Mouse (Mus musculus) forebrain, embryonic 14.5 days (tissue): ENCODE results near the gene Fcrl6. TPM values are rescaled to one million over a fixed set of nuclear protein-coding genes. Genes with fewer than 3 reads are reported as not detected.

ENCODE experiments used
- ATAC-seq: fragments of 200-750 bp; cut with Nextera tagmentation; 2 replicates; pipeline ENCODE4 v1.8.0; 2017; ENCODE audit warnings: mild to moderate bottlenecking, moderate library complexity
- DNase-seq: peaks from one replicate; pipeline ENCODE4 v3.0.0-alpha.2; 2015; ENCODE audit warnings: low spot score
- H3K27ac ChIP-seq: fragments of 300-500 bp; sonication (generic); 2 replicates; pipeline ENCODE4 v1.5.1; 2014; ENCODE audit warnings: low read depth, mild to moderate bottlenecking, control low read depth, low read length, moderate library complexity
- H3K27me3 ChIP-seq: fragments of 300-500 bp; sonication (generic); replicated peaks from 2 replicates; pipeline ENCODE4 v1.6.1; 2014; ENCODE audit warnings: low read length, control low read depth, mixed read lengths; ENCODE audit not compliant: control insufficient read depth, insufficient read depth
- H3K36me3 ChIP-seq: fragments of 300-500 bp; sonication (generic); 2 replicates; pipeline ENCODE4 v1.6.1; 2014; ENCODE audit warnings: low read length, control low read depth; ENCODE audit not compliant: control insufficient read depth, insufficient read depth
- H3K4me1 ChIP-seq: fragments of 300-500 bp; sonication (generic); 2 replicates; pipeline ENCODE4 v1.6.1; 2014; ENCODE audit warnings: antibody characterized with exemption, low read length, control low read depth; ENCODE audit not compliant: control insufficient read depth, insufficient read depth
- H3K4me2 ChIP-seq: fragments of 300-500 bp; sonication (generic); 2 replicates; pipeline ENCODE4 v1.6.1; 2014; ENCODE audit warnings: mild to moderate bottlenecking, control low read depth, low read length
- H3K4me3 ChIP-seq: fragments of 300-500 bp; sonication (generic); 2 replicates; pipeline ENCODE4 v1.5.1; 2014; ENCODE audit warnings: low read depth, low read length, control low read depth
- H3K9ac ChIP-seq: fragments of 300-500 bp; sonication (generic); 2 replicates; pipeline ENCODE4 v1.6.1; 2014; ENCODE audit warnings: mild to moderate bottlenecking, low read length, control low read depth, moderate library complexity
- H3K9me3 ChIP-seq: fragments of 300-500 bp; sonication (generic); replicated peaks from 2 replicates; pipeline ENCODE4 v1.6.1; 2016; ENCODE audit warnings: low read length, control low read depth, mixed read lengths; ENCODE audit not compliant: control insufficient read depth
- WGBS: fragments of 180-500 bp; shearing (Covaris S2); extraction: QIAGEN DNeasy Blood & Tissue Kit; methylation state at CpG from one replicate; pipeline ENCODE4 v1.1.7; 2014; 5-methylcytosine and 5-hydroxymethylcytosine counted together
- polyA plus RNA-seq: library from polyadenylated mRNA; unstranded; fragments of >200 nt; fragmentation: Nextera tagmentation; extraction: Ambion mirVana; gene quantifications from 2 replicates; pipeline ENCODE4 v1.2.1, GENCODE M21; 2014

The Fcrl6 gene
- not detected in 2 replicates for polyA plus RNA-seq

GRCm38 (mm10) chr1:172602326-172602725 is at the start of gene Fcrl6:
Fcrl6 (minus strand) TSS chr1:172602551.
- H3K36me3 ChIP-seq: no peaks in the 10 kb centered on the region
- H3K4me1 ChIP-seq: no peaks in the 10 kb centered on the region
- 85% methylated on average over 1 of the region's 1 CpGs for WGBS
- DNase-seq (no peak), ATAC-seq (no peak)
- no peaks in the 10 kb centered on the region for H3K27me3 ChIP-seq
- no peak within 1 kb of the TSS for H3K4me3 ChIP-seq
- H3K27ac ChIP-seq: no peak within 1 kb of the TSS
- H3K9me3 ChIP-seq: no peaks in the 10 kb centered on the region
- no peak within 1 kb of the TSS for H3K4me2 ChIP-seq
- H3K9ac ChIP-seq: no peak within 1 kb of the TSS

GRCm38 (mm10) chr1:172651288-172651987 is 49.1 kb upstream of the Fcrl6 start:
- no peaks in the 10 kb centered on the region for H3K27me3 ChIP-seq
- no peaks in the 10 kb centered on the region for H3K4me1 ChIP-seq
- WGBS: 91% methylated on average over 10 of the region's 10 CpGs
- H3K9ac ChIP-seq: no peak overlapping the region
- no peak for ATAC-seq
- no peak overlapping the region for H3K27ac ChIP-seq
- no peak for DNase-seq
- H3K4me3 ChIP-seq: no peak overlapping the region
- H3K36me3 ChIP-seq: no peaks in the 10 kb centered on the region
- H3K9me3 ChIP-seq: no peaks in the 10 kb centered on the region
- H3K4me2 ChIP-seq: no peak overlapping the region

- 61% methylated on average over 8 of the region's 8 CpGs for WGBS
- Histone ChIP-seq H3K27ac (no peak overlapping the region), H3K4me1 (no peaks in the 10 kb centered on the region), H3K4me3 (no peak overlapping the region), H3K36me3 (no peaks in the 10 kb centered on the region), H3K27me3 (no peaks in the 10 kb centered on the region), H3K9me3 (no peaks in the 10 kb centered on the region), H3K9ac (no peak overlapping the region), H3K4me2 (no peak overlapping the region)
- ATAC-seq: peak; percentile 23; the same call in 1 of the 2 replicates
- peak; percentile 25 for DNase-seq
Measured at GRCm38 (mm10) chr1:172650519-172651287, 48.4 kb upstream of the Fcrl6 start.

GRCm38 (mm10) chr1:172649396-172649795 is 47.0 kb upstream of the Fcrl6 start:
- 87% methylated on average over 9 of the region's 9 CpGs for whole genome bisulfite sequencing
- H3K36me3 ChIP-seq: no peaks in the 10 kb centered on the region
- H3K27me3 ChIP-seq: no peaks in the 10 kb centered on the region
- H3K4me1 ChIP-seq: no peaks in the 10 kb centered on the region
- no peak for DNase-seq
- H3K9ac ChIP-seq: no peak overlapping the region
- ATAC-seq: no peak
- H3K4me3 ChIP-seq: no peak overlapping the region
- no peaks in the 10 kb centered on the region for H3K9me3 ChIP-seq
- H3K27ac ChIP-seq: no peak overlapping the region
- no peak overlapping the region for H3K4me2 ChIP-seq

GRCm38 (mm10) chr1:172647236-172647635 is 44.9 kb upstream of the Fcrl6 start:
- Histone ChIP-seq H3K4me2 (no peak overlapping the region), H3K9ac (no peak overlapping the region), H3K4me1 (no peaks in the 10 kb centered on the region), H3K9me3 (no peaks in the 10 kb centered on the region), H3K27ac (no peak overlapping the region), H3K4me3 (no peak overlapping the region), H3K27me3 (no peaks in the 10 kb centered on the region), H3K36me3 (no peaks in the 10 kb centered on the region)
- WGBS: 16% methylated on average over 4 of the region's 4 CpGs
- DNase-seq (no peak), ATAC-seq (no peak)

GRCm38 (mm10) chr1:172638781-172639180 is 36.4 kb upstream of the Fcrl6 start:
- ATAC-seq: no peak
- 63% methylated on average over 2 of the region's 2 CpGs for WGBS
- no peak overlapping the region for H3K27ac ChIP-seq
- no peak for DNase-seq
- no peaks in the 10 kb centered on the region for H3K4me1 ChIP-seq
- H3K9ac ChIP-seq: no peak overlapping the region
- H3K36me3 ChIP-seq: no peaks in the 10 kb centered on the region
- no peak overlapping the region for H3K4me3 ChIP-seq
- H3K27me3 ChIP-seq: no peaks in the 10 kb centered on the region
- H3K4me2 ChIP-seq: no peak overlapping the region
- H3K9me3 ChIP-seq: no peaks in the 10 kb centered on the region

GRCm38 (mm10) chr1:172637801-172638200 is 35.5 kb upstream of the Fcrl6 start:
- 82% methylated on average over 4 of the region's 4 CpGs for WGBS
- no peaks in the 10 kb centered on the region for H3K27me3 ChIP-seq
- no peak overlapping the region for H3K9ac ChIP-seq
- ATAC-seq: no peak
- H3K36me3 ChIP-seq: no peaks in the 10 kb centered on the region
- H3K27ac ChIP-seq: no peak overlapping the region
- no peak overlapping the region for H3K4me2 ChIP-seq
- no peaks in the 10 kb centered on the region for H3K4me1 ChIP-seq
- no peak overlapping the region for H3K4me3 ChIP-seq
- no peak for DNase-seq
- H3K9me3 ChIP-seq: no peaks in the 10 kb centered on the region

GRCm38 (mm10) chr1:172636266-172636665 is 33.9 kb upstream of the Fcrl6 start:
- Histone ChIP-seq H3K27ac (no peak overlapping the region), H3K9ac (no peak overlapping the region), H3K4me3 (no peak overlapping the region), H3K27me3 (no peaks in the 10 kb centered on the region), H3K36me3 (no peaks in the 10 kb centered on the region), H3K9me3 (no peaks in the 10 kb centered on the region), H3K4me1 (no peaks in the 10 kb centered on the region), H3K4me2 (no peak overlapping the region)
- WGBS: 94% methylated on average over 5 of the region's 5 CpGs
- DNase-seq: no peak
- no peak for ATAC-seq

GRCm38 (mm10) chr1:172635258-172635657 is 32.9 kb upstream of the Fcrl6 start:
- no peaks in the 10 kb centered on the region for H3K4me1 ChIP-seq
- WGBS: 71% methylated on average over 4 of the region's 4 CpGs
- DNase-seq (no peak), ATAC-seq (no peak)
- no peaks in the 10 kb centered on the region for H3K27me3 ChIP-seq
- no peaks in the 10 kb centered on the region for H3K36me3 ChIP-seq
- H3K9ac ChIP-seq: no peak overlapping the region
- H3K4me3 ChIP-seq: no peak overlapping the region
- no peaks in the 10 kb centered on the region for H3K9me3 ChIP-seq
- H3K4me2 ChIP-seq: no peak overlapping the region
- no peak overlapping the region for H3K27ac ChIP-seq
